Mouse (Mus musculus) layer of hippocampus, adult 11-12 months (tissue): Measurements from ENCODE around the gene Epdr1.

Source experiments
- DNase-seq: peaks from one replicate; pipeline ENCODE4 v3.0.0; 2022; ENCODE audit warnings: low spot score

Epdr1 gene

DNA sequence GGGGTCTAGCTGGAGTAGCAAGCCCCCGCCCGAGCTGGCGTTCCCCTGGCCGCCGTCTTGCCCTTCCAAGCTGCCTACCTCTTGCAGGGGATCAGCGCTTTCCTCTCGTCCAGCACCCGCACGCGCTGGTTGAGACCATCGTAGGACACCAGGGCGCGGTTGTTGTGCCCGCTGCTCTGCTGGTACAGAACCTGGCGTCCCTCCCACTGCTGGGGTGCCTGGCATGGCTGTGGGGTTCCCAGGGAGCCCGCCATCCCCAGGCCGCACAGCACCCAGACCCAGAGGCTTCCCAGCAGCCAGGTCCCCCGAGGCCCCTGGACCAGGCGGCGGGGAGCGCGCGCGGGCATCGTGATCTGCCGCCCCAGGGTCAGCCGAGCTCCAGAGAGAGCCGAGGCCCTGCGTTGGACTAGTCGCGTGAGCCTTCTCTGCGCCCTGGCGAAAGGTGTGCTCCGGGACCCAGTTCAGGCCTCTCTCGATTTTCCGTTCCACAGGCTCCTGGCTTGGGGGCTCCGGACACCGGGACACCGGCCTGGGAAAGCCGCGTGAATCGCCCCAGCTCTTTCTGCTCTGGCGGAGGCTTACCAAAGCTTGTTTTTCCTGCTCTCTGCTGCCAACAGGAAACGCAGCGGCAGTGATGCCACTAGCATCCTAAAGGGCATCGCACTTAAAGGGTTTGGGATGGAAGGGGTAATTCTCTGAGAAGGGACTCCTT, at the start of gene Epdr1:
Epdr1 (minus strand) TSS at position 712 of the 712 bp plus-strand sequence.
- DNase-seq, result peak; percentile 74

DNA sequence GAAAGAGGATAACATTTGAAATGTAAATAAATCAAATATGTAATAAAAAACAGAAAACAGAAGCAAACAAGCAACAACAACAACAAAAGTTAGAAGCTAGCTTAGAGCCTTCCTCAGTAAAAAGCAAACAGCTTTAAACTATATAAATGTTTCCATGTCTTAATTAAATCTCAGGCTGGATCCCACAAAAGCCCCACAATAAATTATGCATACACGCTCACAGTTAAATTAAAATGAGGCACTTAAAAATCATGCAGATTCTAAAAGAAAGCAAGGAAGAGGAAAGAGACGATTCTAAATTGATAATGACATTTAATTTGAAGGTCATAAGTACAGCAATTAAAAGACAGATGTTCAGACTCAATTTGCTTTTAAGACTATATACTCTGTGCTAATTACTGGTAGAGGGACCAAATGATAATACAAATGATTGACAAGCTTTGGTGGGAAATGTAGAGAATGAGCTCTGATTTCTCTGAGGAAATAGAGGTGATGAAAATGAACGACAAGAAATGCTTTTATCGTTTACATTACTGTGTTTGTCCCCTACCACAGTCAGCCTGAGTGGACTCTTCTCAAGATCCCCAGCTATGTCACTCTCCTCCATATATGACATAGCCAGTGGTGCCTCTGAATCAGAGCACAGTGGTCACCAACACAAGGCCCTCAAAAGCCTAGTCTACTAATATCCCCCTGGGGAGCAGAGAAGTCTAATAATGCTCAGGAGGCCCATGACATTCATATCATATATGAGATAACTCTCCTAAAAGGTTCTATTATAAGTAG, 48.8 kb upstream of the Epdr1 start:
- DNase-seq, result no peak

DNA sequence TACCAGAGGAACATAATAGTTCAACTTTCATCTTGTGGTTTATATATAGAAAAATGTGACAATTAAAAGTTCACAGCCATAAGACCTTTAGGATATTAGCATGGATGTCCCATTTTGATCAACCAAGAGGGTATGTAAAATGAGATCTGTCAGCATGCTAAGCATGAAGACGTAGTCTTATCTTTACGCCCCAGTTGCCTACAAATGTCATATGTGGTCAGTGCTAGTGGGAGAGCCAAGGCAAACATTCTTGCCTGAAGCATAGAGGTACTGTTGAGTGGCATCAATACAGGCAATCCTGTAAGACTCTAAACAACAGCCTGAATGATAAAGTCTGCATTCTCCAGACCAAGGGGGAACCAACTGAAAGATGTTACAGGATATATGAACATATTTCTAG, 32.7 kb upstream of the Epdr1 start:
- no peak for DNase-seq

DNA sequence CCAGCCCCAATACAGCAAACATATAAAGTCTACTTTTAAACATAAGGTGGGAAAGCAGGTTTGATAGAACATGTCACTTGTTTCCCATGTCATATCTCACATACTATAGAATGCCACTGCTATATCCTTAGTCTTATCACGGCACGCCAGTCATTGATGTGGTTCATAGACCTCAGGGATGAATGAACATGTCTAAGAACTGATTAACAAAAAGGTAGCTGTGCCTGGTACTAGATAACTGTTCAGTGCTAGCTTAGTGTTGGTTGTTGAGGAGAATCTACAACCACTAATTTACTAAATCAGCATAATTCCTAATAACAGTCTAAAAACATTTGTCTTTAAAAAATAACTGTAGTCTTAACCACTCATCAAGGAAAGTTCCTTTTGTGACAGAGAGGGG, 30.1 kb upstream of the Epdr1 start:
- no peak for DNase-seq

DNA sequence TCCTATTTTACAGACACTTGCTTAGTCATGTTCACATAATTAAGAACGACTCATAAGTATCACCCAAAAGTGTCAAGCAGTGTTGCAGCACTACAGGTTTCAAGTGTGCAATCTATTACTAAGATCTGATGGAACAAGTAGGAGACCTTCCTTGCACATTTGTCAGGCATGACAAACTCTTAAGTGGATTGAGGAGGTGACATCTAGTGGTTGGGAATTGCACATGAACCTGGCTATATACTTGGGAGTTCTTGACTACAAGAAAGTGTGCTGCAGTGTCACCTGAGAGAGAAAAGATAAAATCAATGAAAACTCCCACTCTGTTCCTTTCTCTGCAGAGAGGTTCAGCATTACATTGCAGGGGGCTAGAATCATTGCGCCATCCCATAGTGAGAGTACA, 24.5 kb upstream of the Epdr1 start:
- no peak for DNase-seq

DNA sequence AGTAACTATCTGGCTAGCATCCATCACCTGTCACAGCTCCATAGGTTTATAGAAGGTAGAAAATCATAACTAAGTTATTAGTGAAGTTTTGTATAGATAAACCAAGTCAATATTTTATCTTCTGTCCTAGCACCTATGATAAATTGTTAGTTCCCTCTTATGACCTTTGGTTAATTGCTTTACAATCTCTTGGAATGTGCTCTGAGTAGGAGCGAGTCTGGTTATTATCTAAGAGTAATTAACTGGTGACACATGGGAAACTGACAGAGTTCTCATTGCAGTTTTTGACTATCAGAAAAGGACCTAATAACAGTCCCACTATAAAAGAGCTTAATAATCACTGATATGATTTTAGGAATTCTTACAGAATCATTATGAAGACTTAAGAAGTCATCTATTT, 23.8 kb upstream of the Epdr1 start:
- DNase-seq, result no peak

DNA sequence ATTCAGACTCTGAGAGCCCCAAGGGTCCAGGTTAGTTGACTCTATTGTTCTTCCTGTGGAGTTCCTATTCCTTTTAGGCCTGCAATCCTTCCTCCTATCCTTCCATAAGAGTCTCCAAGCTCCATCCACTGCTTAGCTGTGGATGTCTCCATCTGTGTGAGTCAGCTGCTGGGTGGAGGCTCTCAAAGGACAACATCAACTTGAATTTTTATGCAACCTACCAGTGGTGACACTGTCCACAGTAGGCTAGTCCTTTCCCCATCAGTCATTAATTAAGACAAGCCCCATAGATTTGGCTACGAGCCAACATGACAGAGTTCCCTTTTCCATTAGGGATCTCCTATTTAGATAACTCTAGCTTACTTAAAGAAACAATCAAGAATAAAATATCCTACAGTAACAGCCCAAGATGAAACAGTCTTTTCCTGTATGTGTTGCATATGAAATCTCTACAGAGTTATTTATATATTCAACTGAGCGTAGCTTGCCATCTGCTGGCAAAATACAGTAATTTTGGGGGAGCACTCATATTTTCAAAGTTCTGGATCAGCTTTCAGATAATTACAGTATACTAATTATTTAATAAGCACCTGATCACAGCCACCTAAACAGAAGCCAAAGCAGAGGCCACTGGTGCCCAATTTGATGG, 20.6 kb upstream of the Epdr1 start:
- DNase-seq, result no peak

DNA sequence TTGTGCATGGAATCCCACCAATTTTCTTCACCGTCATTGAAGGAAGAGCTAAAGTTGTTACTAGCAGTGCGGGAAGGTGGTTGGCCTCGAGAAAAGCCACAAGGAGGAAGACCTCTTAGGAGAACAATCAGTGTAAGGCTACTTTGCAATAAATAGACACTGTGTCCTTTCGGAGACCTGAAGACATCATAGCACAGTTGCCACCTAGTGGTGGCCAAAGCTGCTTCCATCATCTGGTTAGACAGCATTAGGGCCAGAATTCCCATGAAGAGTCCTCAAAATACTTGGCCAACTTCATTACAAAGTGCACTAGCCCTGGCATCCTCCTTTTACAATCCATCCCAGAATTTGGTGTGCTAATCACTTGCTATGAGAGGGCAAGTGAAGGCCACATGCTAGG, 16.4 kb upstream of the Epdr1 start:
- peak; percentile 26 for DNase-seq

DNA sequence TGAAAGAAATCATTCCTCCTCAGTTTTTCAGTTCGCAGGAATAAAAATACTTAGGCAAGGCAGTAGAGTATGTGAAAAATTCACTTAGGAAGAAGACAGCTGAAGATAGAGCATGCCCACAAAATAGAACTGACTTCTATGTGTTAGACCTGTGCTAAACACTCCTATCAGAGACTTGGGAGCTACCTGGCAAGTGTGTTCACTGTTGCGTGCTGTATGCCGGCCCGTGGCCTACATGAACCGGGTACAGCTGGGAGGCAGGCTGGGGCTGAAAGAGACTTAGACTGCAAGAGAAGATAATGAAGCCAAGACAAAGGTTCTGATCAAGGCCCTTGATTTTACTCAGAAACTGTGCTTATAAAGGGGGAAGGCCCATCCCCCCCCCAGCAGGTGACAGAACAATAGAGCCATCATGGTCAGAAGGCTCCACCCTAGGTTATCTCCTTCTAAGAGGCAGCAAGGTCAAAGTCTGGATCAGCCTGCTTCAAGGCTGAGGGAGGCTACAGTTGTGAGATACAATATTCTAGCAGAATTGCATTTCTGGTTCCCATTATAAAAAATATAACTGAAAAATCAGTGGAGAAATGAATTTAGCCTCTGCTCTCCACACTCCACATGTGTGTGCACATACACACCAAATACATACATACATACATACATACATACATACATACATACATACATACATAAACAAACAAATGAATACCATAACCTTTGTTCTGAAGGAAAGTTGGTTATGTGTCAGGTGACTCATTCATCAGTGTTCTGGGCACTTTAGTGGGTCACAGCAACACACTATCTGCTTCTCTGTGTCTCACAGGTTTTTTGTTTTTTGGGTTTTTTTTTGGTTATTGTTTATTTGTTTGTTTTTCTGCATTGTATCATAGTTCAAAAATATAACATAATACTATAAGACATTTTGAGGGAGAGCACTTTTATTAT, 11.3 kb upstream of the Epdr1 start:
- DNase-seq, result no peak

DNA sequence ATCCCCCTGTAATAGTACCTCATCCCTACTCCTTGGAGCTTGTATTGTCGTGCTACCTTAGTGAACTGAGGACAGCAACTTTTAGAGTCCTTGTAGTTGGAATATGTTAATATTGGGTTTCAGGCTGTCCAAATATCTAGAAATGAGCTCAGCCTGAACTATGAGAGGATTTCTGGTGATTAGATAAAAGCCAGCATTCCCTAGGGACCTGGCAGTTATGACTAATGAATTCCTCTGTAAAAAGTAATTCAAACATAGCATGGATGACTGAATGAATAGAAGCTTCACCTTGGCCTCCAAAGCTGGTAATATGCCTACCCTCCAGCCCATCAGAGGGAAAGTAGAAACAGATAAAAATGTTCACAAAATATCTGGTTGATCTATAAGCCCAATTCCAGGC, 6.7 kb upstream of the Epdr1 start:
- DNase-seq, result no peak

DNA sequence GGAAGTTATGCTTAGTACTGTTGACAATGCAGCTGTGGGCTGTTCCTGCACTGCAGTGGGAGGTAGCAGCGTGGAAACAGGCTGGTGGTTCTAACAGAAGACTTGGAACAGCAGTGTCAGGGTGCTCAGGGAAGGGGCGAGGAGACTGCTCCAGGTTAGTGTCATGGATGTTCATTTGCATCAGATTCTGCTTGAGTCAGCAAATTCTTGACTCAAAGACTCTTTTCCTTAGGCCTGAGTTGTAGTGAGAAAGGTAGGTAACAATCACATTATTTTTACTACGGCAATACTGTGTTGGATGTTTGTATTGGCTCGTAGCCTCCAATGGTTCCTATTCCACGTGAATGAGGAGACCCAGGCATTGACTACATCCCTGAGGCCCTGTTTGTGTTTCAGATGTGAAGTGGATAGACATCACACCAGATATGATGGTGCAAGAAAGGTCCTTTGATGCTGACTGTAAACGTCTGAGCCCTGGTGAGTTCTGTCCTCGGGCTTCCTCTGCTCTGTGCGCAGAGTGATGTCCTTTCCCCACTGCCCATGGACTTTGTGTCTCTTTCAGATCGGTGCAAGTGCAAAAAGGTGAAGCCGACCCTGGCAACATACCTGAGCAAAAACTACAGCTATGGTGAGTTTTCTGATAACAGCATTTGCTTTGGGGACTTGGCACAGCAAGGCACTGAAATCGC, 5.0 kb upstream of the Epdr1 start:
- no peak for DNase-seq

DNA sequence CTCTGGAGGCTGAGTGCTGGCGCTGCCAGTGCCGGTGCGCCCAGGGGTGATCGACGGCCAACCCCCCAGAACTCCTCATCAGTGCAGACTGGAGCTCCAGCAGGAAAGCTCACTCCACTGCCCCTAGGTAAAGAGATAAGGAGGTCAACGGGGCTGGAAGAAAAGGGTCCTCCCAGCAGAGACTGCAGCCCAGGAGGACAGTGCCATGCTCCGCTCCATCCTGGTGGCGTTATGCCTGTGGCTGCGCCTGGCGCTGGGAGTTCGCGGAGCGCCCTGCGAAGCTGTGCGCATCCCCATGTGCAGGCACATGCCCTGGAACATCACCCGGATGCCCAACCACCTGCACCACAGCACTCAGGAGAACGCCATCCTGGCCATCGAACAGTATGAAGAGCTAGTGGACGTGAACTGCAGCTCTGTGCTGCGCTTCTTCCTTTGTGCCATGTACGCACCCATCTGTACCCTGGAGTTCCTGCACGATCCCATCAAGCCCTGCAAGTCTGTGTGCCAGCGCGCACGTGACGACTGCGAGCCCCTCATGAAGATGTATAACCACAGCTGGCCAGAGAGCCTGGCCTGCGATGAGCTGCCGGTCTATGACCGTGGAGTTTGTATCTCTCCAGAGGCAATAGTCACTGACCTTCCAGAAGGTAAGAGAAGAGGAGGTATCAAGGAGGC, 3.6 kb upstream of the Epdr1 start:
- no peak for DNase-seq

DNA sequence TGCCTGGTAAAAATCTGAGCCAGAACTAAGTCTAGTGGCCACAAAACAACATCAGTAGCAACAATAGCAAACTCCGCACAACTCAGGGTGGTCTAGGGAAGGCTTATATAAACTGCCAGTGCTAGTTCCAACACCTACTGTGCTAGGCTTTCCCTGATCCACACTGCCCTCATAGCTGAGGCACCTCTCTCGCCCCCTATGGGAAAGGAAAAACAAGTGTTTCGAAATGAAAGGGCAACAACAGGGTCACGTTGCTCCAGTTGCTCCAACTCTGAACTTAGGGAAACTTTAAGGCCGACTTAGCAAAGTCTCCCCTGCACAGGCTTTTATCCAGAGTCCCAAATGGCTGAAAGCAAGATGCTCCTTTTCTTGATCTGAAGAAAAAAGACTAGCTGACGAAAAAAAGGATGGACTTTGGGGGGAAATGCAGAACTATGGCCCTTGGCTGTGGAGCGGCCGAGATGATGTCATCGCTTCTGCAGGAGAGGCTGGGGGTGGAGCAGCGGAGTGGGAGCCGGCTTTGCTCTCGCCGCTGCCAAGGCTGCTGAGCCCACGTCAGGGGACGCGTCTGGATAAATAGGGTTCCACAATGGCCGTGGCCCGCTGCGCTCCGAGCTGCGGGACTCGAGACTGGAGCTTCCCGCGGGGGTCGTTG, 3.0 kb upstream of the Epdr1 start, which contains the start of gene Sfrp4:
Sfrp4 (plus strand) TSS at position 532 of the 655 bp plus-strand sequence.
- DNase-seq, result peak; percentile 33

DNA sequence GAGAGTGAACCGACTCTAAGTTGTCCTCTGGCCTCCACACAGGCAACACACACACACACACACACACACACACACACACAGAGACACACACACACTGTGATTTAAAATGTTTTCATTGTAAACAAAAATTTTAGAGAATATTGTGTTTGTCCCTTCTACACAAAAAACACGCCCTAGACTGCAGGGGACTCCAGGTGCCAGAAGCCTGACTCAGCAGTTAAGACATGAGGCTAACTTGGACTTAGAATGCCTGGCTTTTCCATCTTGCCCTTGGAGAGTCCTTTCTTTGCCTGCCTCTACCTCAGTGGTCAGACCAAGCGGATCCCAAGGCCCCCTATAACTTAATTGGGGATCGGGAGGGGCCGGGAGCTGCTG, 899 bp downstream of the Epdr1 start:
- DNase-seq, result no peak

DNA sequence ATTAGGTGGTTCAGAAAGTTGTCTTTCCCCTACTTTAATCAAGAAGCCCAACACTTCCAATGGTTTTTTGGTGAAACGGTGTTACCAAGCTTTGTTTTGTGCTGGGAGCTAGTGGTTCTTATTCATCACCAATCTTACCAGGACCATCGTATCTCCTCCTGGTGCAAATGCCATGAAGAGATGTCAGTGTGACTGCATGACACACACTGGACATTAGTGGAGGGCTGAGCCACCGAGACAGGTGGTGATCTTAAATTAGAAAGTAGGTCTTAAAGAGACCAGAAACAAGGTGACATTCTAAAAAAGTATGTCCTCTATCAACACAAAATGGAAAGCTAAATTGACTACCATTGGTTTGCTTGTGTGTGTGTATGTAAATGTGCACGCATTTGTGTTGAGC, 1.6 kb downstream of the Epdr1 start:
- DNase-seq, result no peak

DNA sequence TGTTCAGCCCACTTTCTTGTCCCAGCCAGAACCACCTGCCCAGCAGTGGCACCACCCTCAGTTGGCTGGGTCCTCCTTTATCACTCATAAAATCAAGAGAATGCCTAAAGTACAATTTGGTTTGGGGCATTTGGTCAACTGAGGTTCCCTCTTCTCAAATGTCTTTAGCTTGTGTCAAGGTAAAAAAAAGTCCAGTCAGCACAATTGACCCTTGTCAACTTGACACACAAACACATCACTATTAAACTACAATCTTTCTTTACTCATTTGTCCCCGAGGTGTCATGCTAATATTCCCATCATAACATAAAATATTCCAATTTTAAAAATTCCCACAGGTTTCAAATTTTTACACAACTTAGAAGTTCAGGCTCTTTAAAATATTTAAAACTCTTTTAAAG, 5.4 kb downstream of the Epdr1 start:
- DNase-seq, result no peak

DNA sequence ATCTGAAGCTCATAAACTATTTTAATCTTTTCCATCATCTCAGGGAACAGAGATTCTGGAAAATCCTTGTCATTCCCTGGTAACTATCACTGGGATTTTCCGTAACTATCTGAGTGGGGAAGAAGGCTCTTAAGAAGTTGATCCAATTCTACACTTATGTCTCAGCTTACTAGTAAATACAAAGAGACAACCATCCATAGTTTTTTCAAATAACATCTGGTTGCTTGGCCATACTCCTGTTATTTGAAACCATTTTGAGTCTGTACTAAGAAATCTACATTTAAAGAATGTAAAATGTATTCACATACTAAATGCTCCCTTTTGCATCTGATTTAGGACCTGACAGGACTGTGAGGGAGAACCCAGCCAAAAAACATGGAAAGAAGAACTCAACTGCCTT, 6.3 kb downstream of the Epdr1 start:
- DNase-seq, result no peak

DNA sequence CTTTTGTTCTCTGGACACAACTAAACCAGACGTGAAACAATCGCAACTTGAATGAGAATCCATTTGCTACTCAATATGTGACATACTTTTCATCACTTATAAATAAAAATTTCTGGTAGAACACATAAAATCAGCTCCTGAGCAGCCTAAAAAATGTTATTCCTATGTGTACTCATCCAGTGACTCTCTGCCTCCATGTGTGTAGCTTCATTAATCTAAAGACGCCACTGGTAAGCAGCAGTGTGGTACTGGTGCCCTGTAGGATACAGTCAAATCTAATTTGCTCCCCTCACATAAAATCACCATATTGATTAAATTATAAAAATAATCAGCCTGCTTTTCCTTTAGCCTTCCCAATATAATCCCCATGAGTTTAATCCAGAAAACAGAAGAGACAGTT, 6.8 kb downstream of the Epdr1 start:
- DNase-seq, result no peak

DNA sequence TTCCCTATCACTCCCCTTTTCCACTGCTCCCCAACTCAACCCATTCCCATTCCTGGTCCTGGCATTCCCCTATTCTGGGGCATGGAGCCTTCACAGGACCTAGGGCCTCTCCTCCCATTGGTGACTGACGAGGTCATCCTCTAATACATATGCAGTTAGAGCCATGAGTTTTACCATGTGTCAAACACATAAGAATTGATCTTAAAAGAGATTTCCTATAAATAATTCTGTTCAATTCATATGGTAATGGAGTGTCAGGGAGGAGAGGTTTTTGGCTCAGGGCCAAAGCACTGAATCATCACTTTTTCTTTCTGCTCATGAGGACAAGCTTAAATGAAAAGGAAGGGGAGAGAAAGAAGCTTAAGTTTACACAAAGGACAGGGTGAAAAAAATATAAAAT, 7.4 kb downstream of the Epdr1 start:
- DNase-seq, result no peak

DNA sequence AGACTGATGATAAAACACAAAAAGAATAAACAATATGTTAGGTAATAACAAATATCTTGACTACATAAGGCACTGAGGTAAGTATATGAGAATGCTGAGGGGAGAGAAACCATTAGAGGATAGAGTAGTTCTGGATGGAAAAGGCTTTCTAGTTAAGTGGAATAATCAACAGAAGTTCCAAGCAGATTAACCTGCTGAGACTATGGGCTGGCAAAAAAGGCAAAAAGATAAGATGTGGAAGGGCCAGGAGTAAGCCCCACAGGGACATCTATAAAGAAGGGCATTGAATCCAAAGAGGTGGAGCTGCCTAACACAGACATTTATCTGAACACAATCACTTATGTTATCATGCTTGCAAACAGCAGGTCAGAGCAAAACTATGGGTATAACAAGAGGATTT, 11.6 kb downstream of the Epdr1 start:
- DNase-seq, result no peak
